Comparison of ENCODE assay signal across 8 mouse cellular contexts in the genomic region with DNA sequence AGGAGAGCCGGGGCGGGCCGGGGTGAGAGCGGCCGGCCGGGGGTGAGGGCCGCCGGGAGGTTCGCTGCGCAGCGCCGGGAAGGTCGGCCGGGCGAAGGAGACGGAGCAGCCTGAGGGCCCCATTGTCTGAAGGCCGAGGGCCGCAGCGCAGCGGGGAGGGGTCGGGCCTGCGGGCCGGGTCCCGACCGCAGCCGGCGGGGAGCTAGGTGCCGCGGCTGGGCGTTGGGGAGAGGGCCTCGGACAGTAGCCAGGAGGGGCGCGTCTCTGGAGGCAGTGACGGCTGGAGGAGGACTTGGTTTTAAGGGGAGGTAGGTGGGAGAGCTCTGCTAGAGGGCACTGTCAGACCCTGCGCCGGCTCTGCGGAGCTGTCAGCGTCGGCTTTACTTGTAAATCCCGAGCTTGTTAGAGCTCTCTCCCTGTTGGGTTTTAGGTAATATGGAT. TPM values are rescaled to one million over a fixed set of nuclear protein-coding genes. Genes with fewer than 3 reads are reported as not detected.
DNase-seq lines count a peak whose midpoint lies in the region; ATAC-seq and TF ChIP-seq lines count a peak whose summit lies in the region.

No protein-coding gene starts in this region.

- peaks cover 5% of the 10 kb centered on the region for H3K4me1 ChIP-seq in thymus, adult 2 months (replicated peaks; ENCODE audit: control insufficient read depth, insufficient read depth, low read length)
- peaks cover 23% of the 10 kb centered on the region for H3K4me1 ChIP-seq in kidney, adult 2 months (ENCODE audit: control insufficient read depth, insufficient read depth, low read length)
- H3K4me1 ChIP-seq in liver, embryonic 14.5 days (replicated peaks; ENCODE audit: control insufficient read depth in 2 of 2, insufficient read depth in 2 of 2, low read length in 1 of 2) = peaks cover 14 to 29% of the 10 kb centered on the region in 2 experiments

- TF ChIP-seq CTCF in thymus, adult 2 months (IDR thresholded peaks at IDR 0.05; ENCODE audit: borderline replicate concordance, control insufficient read depth, extremely low read depth, insufficient read depth, low read length, poor library complexity) = no peak
- TF ChIP-seq CTCF in kidney, adult 2 months (conservative IDR thresholded peaks at IDR 0.05; ENCODE audit: insufficient read depth, insufficient read length, low read depth, low read length) = no peak
- 0 out of 2 replicates have a peak, but pooled peaks have one; percentile 8 for TF ChIP-seq CTCF in liver, embryonic 14.5 days (IDR thresholded peaks at IDR 0.05; ENCODE audit: low read depth)

- no peaks in the 10 kb centered on the region for H3K36me3 ChIP-seq in thymus, adult 2 months (ENCODE audit: control insufficient read depth, insufficient read depth, low read length)
- H3K36me3 ChIP-seq in kidney, adult 2 months (ENCODE audit: control insufficient read depth, insufficient read depth, low read length) = no peaks in the 10 kb centered on the region
- no peaks in the 10 kb centered on the region for H3K36me3 ChIP-seq in liver, embryonic 14.5 days (replicated peaks; ENCODE audit: control insufficient read depth, insufficient read depth, low read depth)

- peak overlapping the region; percentile 94 for H3K4me2 ChIP-seq in liver, embryonic 14.5 days (ENCODE audit: low read depth)

- peak; percentile 54 for DNase-seq in thymus, adult 2 months
- no peak for DNase-seq in thymus, postnatal 4 days
- peak; percentile 36 for DNase-seq in c-Kit-positive CD71-positive TER-119-positive erythroid progenitor cells, embryonic 14.5 days (ENCODE audit: low spot score)
- DNase-seq in frontal cortex, postnatal 36 days (ENCODE audit: low spot score in 2 of 2) = peak; percentile 30 to 45
- DNase-seq in kidney, adult 2 months = peak; percentile 49
- DNase-seq in liver, embryonic 14.5 days (ENCODE audit: low read depth in 3 of 3, low spot score in 3 of 3) = peak; percentile 7 to 27 (median 26)
- peak; percentile 68 for DNase-seq in naive thymus-derived CD4-positive, alpha-beta T cell, adult 2 months (ENCODE audit: low read depth)
- peak; percentile 62 to 71 for DNase-seq in urinary bladder, postnatal 4 days (ENCODE audit: low spot score in 2 of 2)

- peak overlapping the region; percentile 43 for H3K27ac ChIP-seq in thymus, adult 2 months (ENCODE audit: control insufficient read depth, insufficient read depth, low read length)
- H3K27ac ChIP-seq in kidney, adult 2 months (ENCODE audit: insufficient read depth, low read depth, low read length) = peak overlapping the region; percentile 88
- H3K27ac ChIP-seq in liver, embryonic 14.5 days = peak overlapping the region; percentile 86

- peak; percentile 19 for ATAC-seq in liver, embryonic 14.5 days (ENCODE audit: insufficient read depth)

- no peak for TF ChIP-seq POLR2A in thymus, adult 2 months (IDR thresholded peaks at IDR 0.05; ENCODE audit: control insufficient read depth, extremely low read depth, insufficient read depth, low read length, poor library complexity)
- TF ChIP-seq POLR2A in kidney, adult 2 months (IDR thresholded peaks at IDR 0.05; ENCODE audit: low read depth, low read length) = no peak

- peak overlapping the region; percentile 99 for H3K4me3 ChIP-seq in thymus, adult 2 months (ENCODE audit: control insufficient read depth, insufficient read depth, low read length)
- H3K4me3 ChIP-seq in kidney, adult 2 months (ENCODE audit: insufficient read depth, low read depth, low read length) = peak overlapping the region; percentile 99
- H3K4me3 ChIP-seq in liver, embryonic 14.5 days (ENCODE audit: insufficient read depth in 1 of 2, low read depth in 2 of 2, low read length in 2 of 2) = peak overlapping the region; percentile 90 to 97

- H3K27me3 ChIP-seq in thymus, adult 2 months (ENCODE audit: control insufficient read depth, insufficient read depth, low read length) = no peaks in the 10 kb centered on the region
- H3K27me3 ChIP-seq in kidney, adult 2 months (replicated peaks; ENCODE audit: control insufficient read depth, insufficient read depth, low read length) = no peaks in the 10 kb centered on the region
- no peaks in the 10 kb centered on the region for H3K27me3 ChIP-seq in liver, embryonic 14.5 days (ENCODE audit: control insufficient read depth, insufficient read depth, low read length)

- H3K9me3 ChIP-seq in liver, embryonic 14.5 days (ENCODE audit: control insufficient read depth, low read length) = no peaks in the 10 kb centered on the region

- peak overlapping the region; percentile 100 for H3K9ac ChIP-seq in liver, embryonic 14.5 days (replicated peaks)

- under 1% methylated on average over 40 of the region's 40 CpGs for WGBS in thymus, adult 2 months
- under 1% methylated on average over 40 of the region's 40 CpGs for WGBS in kidney, adult 2 months
- WGBS in liver, embryonic 14.5 days (ENCODE audit: insufficient replicate concordance) = under 1% methylated on average over 40 of the region's 40 CpGs

- TF ChIP-seq EP300 in liver, embryonic 14.5 days (IDR thresholded peaks at IDR 0.05; ENCODE audit: low read depth) = no peak

RNA-seq across cellular contexts. Expression of a gene that starts 0.4 kb away (rescaled TPM):
- polyA plus RNA-seq in thymus, adult 2 months (2012; rRNA removed) = 38.3 and 38.8 TPM in 2 replicates
- 97.5 and 119 TPM in 2 replicates for polyA plus RNA-seq in kidney, adult 2 months (2012; rRNA removed)
- 37.0 and 53.0 TPM in 2 replicates for polyA plus RNA-seq in liver, embryonic 14.5 days (2012; rRNA removed)
- 80.6 and 84.2 TPM in 2 replicates for polyA plus RNA-seq in liver, embryonic 14.5 days (2014; fragmentation: Nextera tagmentation; extraction: Ambion mirVana)

RNA-seq across cellular contexts. Expression of a gene that starts 47.5 kb away (rescaled TPM):
- polyA plus RNA-seq in thymus, adult 2 months (2012; rRNA removed) = 31.6 and 33.6 TPM in 2 replicates
- 15.4 and 17.4 TPM in 2 replicates for polyA plus RNA-seq in kidney, adult 2 months (2012; rRNA removed)
- polyA plus RNA-seq in liver, embryonic 14.5 days (2012; rRNA removed) = 4.5 TPM in 2 replicates
- polyA plus RNA-seq in liver, embryonic 14.5 days (2014; fragmentation: Nextera tagmentation; extraction: Ambion mirVana) = 4.8 and 5.7 TPM in 2 replicates
